Mouse (Mus musculus) erythroblast, embryonic 14.5 days (primary cell): ENCODE results near the gene Hps1. TPM values are rescaled to one million over a fixed set of nuclear protein-coding genes. Genes with fewer than 3 reads are reported as not detected.

Source experiments
- H3K27me3 ChIP-seq: 2 replicates; pipeline ENCODE4 v1.6.1; 2012; ENCODE audit warnings: inconsistent platforms; ENCODE audit not compliant: control insufficient read depth
- H3K36me3 ChIP-seq: 2 replicates; pipeline ENCODE4 v1.6.1; 2012; ENCODE audit warnings: mild to moderate bottlenecking, inconsistent platforms; ENCODE audit not compliant: control insufficient read depth
- H3K4me1 ChIP-seq: 2 replicates; pipeline ENCODE4 v1.6.1; 2012; ENCODE audit warnings: inconsistent platforms; ENCODE audit not compliant: control insufficient read depth
- H3K4me3 ChIP-seq: replicated peaks from 2 replicates; pipeline ENCODE3; 2012; ENCODE audit warnings: moderate library complexity, mild to moderate bottlenecking, inconsistent platforms
- H3K9me3 ChIP-seq: 2 replicates; pipeline ENCODE4 v1.6.1; 2012; ENCODE audit warnings: low read length, inconsistent platforms, mixed read lengths; ENCODE audit not compliant: control insufficient read depth
- GATA1 ChIP-seq: IDR thresholded peaks from 2 replicates; pipeline ENCODE4 v1.6.1; 2012; ENCODE audit warnings: low read length, inconsistent platforms, mixed read lengths
- TAL1 ChIP-seq: IDR thresholded peaks from 3 replicates; pipeline ENCODE4 v1.6.1; 2012; ENCODE audit warnings: low read length, inconsistent platforms, mixed read lengths
- polyA plus RNA-seq: library from polyadenylated mRNA; stranded (reverse); fragments of >175 nt; gene quantifications from 2 replicates; pipeline ENCODE4 v1.2.3, GENCODE M21; 2012

Gene Hps1
- polyA plus RNA-seq, 1 experiment, result 3.2 TPM

GRCm38 (mm10) chr19:42767361-42767760 lies 12.4 kb downstream of the Hps1 start:
- TF ChIP-seq TAL1 (no peak), GATA1 (no peak)

GRCm38 (mm10) chr19:42764398-42764797 lies 15.4 kb downstream of the Hps1 start:
- peaks cover 22% of the 10 kb centered on the region for H3K36me3 ChIP-seq
- no peaks in the 10 kb centered on the region for H3K9me3 ChIP-seq
- H3K4me1 ChIP-seq, result no peaks in the 10 kb centered on the region
- H3K4me3 ChIP-seq, result no peak overlapping the region
- no peaks in the 10 kb centered on the region for H3K27me3 ChIP-seq
- TF ChIP-seq TAL1 (no peak), GATA1 (no peak)

More at GRCm38 (mm10) chr19:42767361-42767760, 12.4 kb downstream of the Hps1 start:
- Histone ChIP-seq H3K4me3 (no peak overlapping the region), H3K36me3 (peaks cover 34% of the 10 kb centered on the region), H3K4me1 (no peaks in the 10 kb centered on the region), H3K27me3 (no peaks in the 10 kb centered on the region), H3K9me3 (no peaks in the 10 kb centered on the region)

GRCm38 (mm10) chr19:42756671-42757070 lies 23.1 kb downstream of the Hps1 start:
- no peak for TF ChIP-seq TAL1
- TF ChIP-seq GATA1, result no peak
- H3K4me3 ChIP-seq, result no peak overlapping the region
- H3K4me1 ChIP-seq, result peaks cover 24% of the 10 kb centered on the region
- H3K9me3 ChIP-seq, result no peaks in the 10 kb centered on the region
- H3K36me3 ChIP-seq, result peaks cover 7% of the 10 kb centered on the region
- H3K27me3 ChIP-seq, result no peaks in the 10 kb centered on the region

- H3K4me3 ChIP-seq, result no peak overlapping the region
- H3K9me3 ChIP-seq, result no peaks in the 10 kb centered on the region
- H3K4me1 ChIP-seq, result peaks cover 27% of the 10 kb centered on the region
- H3K27me3 ChIP-seq, result no peaks in the 10 kb centered on the region
- TF ChIP-seq GATA1 (no peak), TAL1 (no peak)
- peaks cover 4% of the 10 kb centered on the region for H3K36me3 ChIP-seq
Observed at GRCm38 (mm10) chr19:42755148-42755870, 24.5 kb downstream of the Hps1 start.

GRCm38 (mm10) chr19:42753141-42753917 lies 26.4 kb downstream of the Hps1 start:
- Histone ChIP-seq H3K4me1 (peaks cover 36% of the 10 kb centered on the region), H3K36me3 (no peaks in the 10 kb centered on the region), H3K27me3 (no peaks in the 10 kb centered on the region), H3K9me3 (no peaks in the 10 kb centered on the region), H3K4me3 (peak overlapping the region; percentile 64)
- TF ChIP-seq TAL1 (no peak), GATA1 (no peak)

- no peak for TF ChIP-seq GATA1
- no peak for TF ChIP-seq TAL1
- Histone ChIP-seq H3K4me3 (peak within 1 kb of the TSS; percentile 64), H3K9me3 (no peaks in the 10 kb centered on the region), H3K4me1 (peaks cover 36% of the 10 kb centered on the region), H3K36me3 (no peaks in the 10 kb centered on the region), H3K27me3 (no peaks in the 10 kb centered on the region)
Observed at GRCm38 (mm10) chr19:42752363-42752931, 27.3 kb downstream of the Hps1 start, which contains the start of gene Pyroxd2. Gene Pyroxd2, minus strand, starts transcription at chr19:42752775.

GRCm38 (mm10) chr19:42750196-42750595 lies 29.6 kb downstream of the Hps1 start:
- Histone ChIP-seq H3K4me3 (no peak overlapping the region), H3K36me3 (no peaks in the 10 kb centered on the region), H3K27me3 (no peaks in the 10 kb centered on the region), H3K4me1 (peaks cover 45% of the 10 kb centered on the region), H3K9me3 (no peaks in the 10 kb centered on the region)
- no peak for TF ChIP-seq TAL1
- no peak for TF ChIP-seq GATA1

GRCm38 (mm10) chr19:42746702-42747101 lies 33.1 kb downstream of the Hps1 start:
- TF ChIP-seq TAL1 (no peak), GATA1 (no peak)
- H3K36me3 ChIP-seq, result no peaks in the 10 kb centered on the region
- H3K27me3 ChIP-seq, result no peaks in the 10 kb centered on the region
- H3K4me1 ChIP-seq, result peaks cover 37% of the 10 kb centered on the region
- no peaks in the 10 kb centered on the region for H3K9me3 ChIP-seq
- no peak overlapping the region for H3K4me3 ChIP-seq

GRCm38 (mm10) chr19:42745869-42746224 lies 33.9 kb downstream of the Hps1 start:
- Histone ChIP-seq H3K4me1 (peaks cover 34% of the 10 kb centered on the region), H3K9me3 (no peaks in the 10 kb centered on the region), H3K4me3 (no peak overlapping the region), H3K27me3 (no peaks in the 10 kb centered on the region), H3K36me3 (no peaks in the 10 kb centered on the region)
- TF ChIP-seq TAL1 (no peak), GATA1 (no peak)
